Mouse (Mus musculus) lung, embryonic 16.5 days (tissue): ENCODE data around the gene Kcnmb3. TPM values are rescaled to one million over a fixed set of nuclear protein-coding genes. Genes with fewer than 3 reads are reported as not detected.

ENCODE experiments used
- ATAC-seq: fragments of 200-750 bp; cut with Nextera tagmentation; 2 replicates; pipeline ENCODE4 v1.8.0; 2017; ENCODE audit warnings: low read depth, mild to moderate bottlenecking, moderate library complexity
- H3K27ac ChIP-seq: fragments of 300-500 bp; sonication (generic); 2 replicates; pipeline ENCODE4 v1.5.1; 2014; ENCODE audit warnings: mild to moderate bottlenecking, control low read depth, low read length
- H3K27me3 ChIP-seq: fragments of 300-500 bp; sonication (generic); 2 replicates; pipeline ENCODE4 v1.6.1; 2014; ENCODE audit warnings: low read depth, low read length, mixed read lengths; ENCODE audit not compliant: control insufficient read depth, insufficient read depth
- H3K36me3 ChIP-seq: fragments of 300-500 bp; sonication (generic); 2 replicates; pipeline ENCODE4 v1.6.1; 2014; ENCODE audit warnings: low read length; ENCODE audit not compliant: control insufficient read depth, insufficient read depth
- H3K4me1 ChIP-seq: fragments of 300-500 bp; sonication (generic); replicated peaks from 2 replicates; pipeline ENCODE4 v1.6.1; 2014; ENCODE audit warnings: low read length, mixed read lengths; ENCODE audit not compliant: control insufficient read depth, insufficient read depth
- H3K4me2 ChIP-seq: fragments of 300-500 bp; sonication (generic); 2 replicates; pipeline ENCODE4 v1.6.1; 2014; ENCODE audit warnings: low read depth, low read length, control low read depth
- H3K4me3 ChIP-seq: fragments of 300-500 bp; sonication (generic); 2 replicates; pipeline ENCODE4 v1.5.1; 2014; ENCODE audit warnings: mild to moderate bottlenecking, low read length, control low read depth
- H3K9ac ChIP-seq: fragments of 300-500 bp; sonication (generic); 2 replicates; pipeline ENCODE4 v1.6.1; 2014; ENCODE audit warnings: low read length, control low read depth
- H3K9me3 ChIP-seq: fragments of 300-500 bp; sonication (generic); 2 replicates; pipeline ENCODE4 v1.6.1; 2016; ENCODE audit warnings: low read length; ENCODE audit not compliant: control insufficient read depth
- WGBS: fragments of 180-500 bp; shearing (Covaris S2); extraction: QIAGEN DNeasy Blood & Tissue Kit; methylation state at CpG from one replicate; pipeline ENCODE4 v1.1.7; 2014; 5-methylcytosine and 5-hydroxymethylcytosine counted together
- polyA plus RNA-seq: library from polyadenylated mRNA; unstranded; fragments of >200 nt; fragmentation: Nextera tagmentation; extraction: Ambion mirVana; gene quantifications from 2 replicates; pipeline ENCODE4 v1.2.1, GENCODE M21; 2015

Kcnmb3 gene
- polyA plus RNA-seq, 1 experiment from 2014 or later = 0.09 TPM

- Histone ChIP-seq H3K4me1 (peaks cover 11% of the 10 kb centered on the region; the same call in 1 of the 2 replicates), H3K9me3 (no peaks in the 10 kb centered on the region), H3K27me3 (no peaks in the 10 kb centered on the region), H3K4me2 (no peak overlapping the region), H3K36me3 (no peaks in the 10 kb centered on the region), H3K27ac (0 out of 2 replicates have a peak overlapping the region, but pooled peaks have one; percentile 13), H3K4me3 (no peak overlapping the region), H3K9ac (no peak overlapping the region)
- ATAC-seq = peak; percentile 71
- WGBS = 42% methylated on average over 4 of the region's 4 CpGs
Measured at GRCm38 (mm10) chr3:32428921-32429320, 63.1 kb downstream of the Kcnmb3 start.

DNA sequence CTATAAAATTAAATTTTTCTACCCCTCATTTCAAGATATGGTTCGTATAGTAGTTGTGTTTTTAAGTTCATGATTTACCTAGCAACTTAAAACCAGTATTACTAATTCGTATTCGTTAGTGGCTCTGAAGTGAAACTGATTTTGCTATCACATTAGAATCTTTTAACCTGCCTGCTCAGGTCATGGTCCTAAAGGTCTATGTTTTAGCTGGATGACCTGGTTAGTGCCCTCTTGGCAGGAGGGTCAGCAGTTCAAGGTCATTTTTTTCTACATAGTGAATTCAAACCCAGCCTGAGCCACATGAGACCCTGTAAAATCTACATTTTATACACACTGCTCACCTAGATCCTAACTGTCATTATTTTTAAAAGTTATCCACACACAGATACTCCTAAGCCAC lies 63.7 kb downstream of the Kcnmb3 start:
- Histone ChIP-seq H3K4me3 (no peak overlapping the region), H3K4me1 (peaks cover 11% of the 10 kb centered on the region; the same call in 1 of the 2 replicates), H3K36me3 (no peaks in the 10 kb centered on the region), H3K27ac (no peak overlapping the region), H3K9ac (no peak overlapping the region), H3K27me3 (no peaks in the 10 kb centered on the region), H3K9me3 (no peaks in the 10 kb centered on the region), H3K4me2 (no peak overlapping the region)
- no peak for ATAC-seq
- WGBS = 89% methylated on average over 3 of the region's 3 CpGs

- no peak overlapping the region for H3K4me3 ChIP-seq
- H3K27me3 ChIP-seq = no peaks in the 10 kb centered on the region
- H3K4me2 ChIP-seq = no peak overlapping the region
- H3K9ac ChIP-seq = no peak overlapping the region
- no peak overlapping the region for H3K27ac ChIP-seq
- H3K9me3 ChIP-seq = no peaks in the 10 kb centered on the region
- H3K4me1 ChIP-seq = peaks cover 11% of the 10 kb centered on the region; the same call in 1 of the 2 replicates
- 61% methylated on average over 4 of the region's 4 CpGs for WGBS
- ATAC-seq = no peak
- H3K36me3 ChIP-seq = no peaks in the 10 kb centered on the region
Measured at GRCm38 (mm10) chr3:32427695-32428094, 64.3 kb downstream of the Kcnmb3 start.

Other genes starting within 250 kb of the Kcnmb3 start
- 2.8 and 3.0 TPM in 2 replicates for gene Zmat3, start 126.2 kb downstream of the Kcnmb3 start, polyA plus RNA-seq
- gene Pik3ca, start 94.6 kb downstream of the Kcnmb3 start, polyA plus RNA-seq = 9.7 and 10.2 TPM in 2 replicates
- gene Zfp639, start 18.0 kb upstream of the Kcnmb3 start, polyA plus RNA-seq = 36.1 and 37.0 TPM in 2 replicates
- 23.8 and 32.2 TPM in 2 replicates for gene Mfn1, start 37.2 kb upstream of the Kcnmb3 start, polyA plus RNA-seq
- gene Gnb4, start 124.4 kb upstream of the Kcnmb3 start, polyA plus RNA-seq = 83.1 and 89.1 TPM in 2 replicates
- gene Actl6a, start 214.1 kb upstream of the Kcnmb3 start, polyA plus RNA-seq = 152 and 155 TPM in 2 replicates
- 303 and 310 TPM in 2 replicates for gene Ndufb5, start 244.8 kb upstream of the Kcnmb3 start, polyA plus RNA-seq
- 28.3 and 28.9 TPM in 2 replicates for gene Mrpl47, start 245.4 kb upstream of the Kcnmb3 start, polyA plus RNA-seq